Mouse (Mus musculus) adrenal gland, adult (tissue): ENCODE data around the gene Dnase2a.
"Not testable (repeated sequence)": the region's sequence is repeated elsewhere in the genome, so short reads cannot be mapped to it uniquely, and the experiment has no call there.

Experiments used
- DNase-seq, 2 experiments: peaks; one replicate each; pipeline ENCODE4 v3.0.0; 2022 to 2023; ENCODE audit warnings: low spot score in 1 of 2; ENCODE audit not compliant: inconsistent age in 2 of 2

The Dnase2a gene

GRCm38 (mm10) chr8:84907493-84907892 lies 867 bp upstream of the Dnase2a start:
- peak in 1 of 2 experiments; percentile 29 for DNase-seq

GRCm38 (mm10) chr8:84907979-84908378 lies 381 bp upstream of the Dnase2a start:
- DNase-seq = not testable (repeated sequence)

GRCm38 (mm10) chr8:84909162-84909767 lies 905 bp downstream of the Dnase2a start:
- no peak for DNase-seq

DNA sequence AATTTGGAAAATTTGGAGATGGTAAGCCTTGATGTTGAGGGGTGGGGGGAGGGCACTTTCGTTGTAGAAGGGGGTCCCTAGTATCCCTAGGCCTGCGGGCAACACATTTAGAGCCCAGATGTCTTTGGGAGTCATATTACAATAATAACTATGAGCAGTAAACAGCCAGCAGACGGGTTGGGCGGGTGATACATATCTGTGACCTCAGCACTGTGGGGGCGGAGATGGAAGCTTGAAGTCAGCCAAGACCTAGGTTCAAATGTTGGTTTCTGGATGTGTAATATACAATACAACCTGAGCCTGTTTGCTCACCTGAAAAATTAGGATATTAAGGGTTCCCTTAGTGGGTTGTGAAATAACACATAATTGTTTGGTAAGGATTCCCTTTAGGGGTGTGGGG lies 1.6 kb downstream of the Dnase2a start:
- no peak for DNase-seq

GRCm38 (mm10) chr8:84910551-84910950 lies 2.2 kb downstream of the Dnase2a start:
- no peak for DNase-seq

DNA sequence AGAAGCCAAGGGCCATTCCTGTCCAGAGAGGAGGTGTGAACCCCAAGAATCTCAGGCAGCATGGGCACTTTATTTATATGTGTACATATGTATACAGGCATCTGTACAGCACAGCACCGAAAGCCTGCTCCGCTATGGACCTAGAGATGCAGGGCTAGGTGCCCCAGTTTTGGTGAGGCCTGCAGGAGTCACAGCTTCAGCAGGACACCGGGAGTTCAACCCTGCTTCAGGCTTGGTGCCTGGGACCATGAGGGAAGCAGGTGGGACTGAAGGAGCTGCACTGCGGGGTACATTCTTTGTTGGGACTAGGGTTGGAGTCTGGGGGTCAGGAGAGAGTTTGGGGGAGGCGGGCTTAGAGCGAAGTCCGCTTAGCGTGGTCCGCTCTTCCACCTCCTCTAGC lies 3.5 kb downstream of the Dnase2a start:
- no peak for DNase-seq

- peak in 1 of 2 experiments; percentile 42 for DNase-seq
Observed at GRCm38 (mm10) chr8:84912391-84912790, 4.0 kb downstream of the Dnase2a start.

DNA sequence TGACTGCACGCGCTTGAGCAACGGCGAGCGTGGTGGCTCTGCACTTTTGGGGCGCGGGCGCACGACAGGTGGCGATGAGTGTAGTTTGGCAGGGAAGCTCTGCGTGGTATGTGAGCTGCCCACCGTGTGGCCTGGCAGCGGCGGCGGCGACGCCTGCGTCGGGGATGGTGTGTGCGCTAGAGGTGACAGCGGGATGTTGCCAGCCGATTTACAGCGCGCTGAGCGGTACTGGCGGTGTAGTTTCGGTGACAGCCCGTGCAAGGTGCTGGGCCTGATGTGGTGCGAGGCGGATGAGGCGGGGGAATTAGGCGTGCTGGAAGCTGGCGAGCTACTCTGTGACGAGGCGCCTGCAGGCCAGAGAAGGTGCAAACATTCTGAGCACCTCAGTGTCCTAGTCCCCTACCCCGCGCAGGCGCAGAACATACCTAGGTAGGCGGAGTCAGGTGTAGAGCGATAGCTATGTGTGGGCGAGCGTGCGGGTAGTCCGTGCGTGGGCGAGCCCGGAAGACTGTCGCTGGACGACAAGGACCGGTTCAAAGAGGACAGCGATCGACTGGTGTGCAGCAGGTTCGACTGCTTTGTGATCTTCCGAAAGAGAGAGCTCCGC lies 4.6 kb downstream of the Dnase2a start:
- DNase-seq = peak; percentile 77 to 88

- DNase-seq = no peak
Observed at GRCm38 (mm10) chr8:84913502-84913900, 5.1 kb downstream of the Dnase2a start.

DNA sequence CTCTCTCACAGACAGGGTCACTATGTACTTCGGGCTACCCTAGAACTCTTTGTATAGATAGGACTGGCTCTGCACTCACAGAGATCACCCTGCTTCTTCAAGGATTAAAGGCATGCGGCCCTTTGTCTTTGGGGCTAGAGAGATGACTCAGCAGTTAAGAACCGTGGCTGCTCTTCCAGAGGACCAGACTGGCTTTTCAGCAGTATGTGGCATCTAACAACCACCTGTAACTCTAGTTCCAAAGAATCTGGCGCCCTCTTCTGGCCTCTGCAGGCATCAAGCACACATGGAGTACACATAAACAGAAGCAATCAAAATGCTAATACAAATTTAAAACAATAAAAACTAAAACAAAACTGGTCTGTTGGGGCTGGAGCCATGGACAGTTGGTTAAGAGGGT lies 5.6 kb downstream of the Dnase2a start:
- DNase-seq = peak in 1 of 2 experiments; percentile 49

DNA sequence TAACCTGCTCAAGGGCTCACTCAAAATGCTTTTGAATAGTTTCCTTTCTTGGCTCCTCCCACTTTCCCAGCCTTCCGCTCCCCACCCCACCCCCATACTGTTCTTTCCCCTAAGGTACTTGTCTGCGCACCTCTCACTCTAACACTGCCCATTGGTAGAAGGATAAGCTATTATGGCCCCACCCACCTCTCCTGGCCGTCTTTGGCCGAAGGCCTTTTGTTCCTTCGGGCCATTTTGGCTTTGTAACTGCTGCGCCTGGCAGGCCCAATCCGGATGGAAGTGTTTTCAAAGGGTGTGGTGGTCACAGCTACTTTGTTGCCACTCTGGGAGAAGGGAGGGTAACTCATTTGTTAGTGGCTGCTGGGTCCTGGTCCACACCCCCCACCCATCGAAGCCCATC lies 6.9 kb downstream of the Dnase2a start:
- DNase-seq = no peak

DNA sequence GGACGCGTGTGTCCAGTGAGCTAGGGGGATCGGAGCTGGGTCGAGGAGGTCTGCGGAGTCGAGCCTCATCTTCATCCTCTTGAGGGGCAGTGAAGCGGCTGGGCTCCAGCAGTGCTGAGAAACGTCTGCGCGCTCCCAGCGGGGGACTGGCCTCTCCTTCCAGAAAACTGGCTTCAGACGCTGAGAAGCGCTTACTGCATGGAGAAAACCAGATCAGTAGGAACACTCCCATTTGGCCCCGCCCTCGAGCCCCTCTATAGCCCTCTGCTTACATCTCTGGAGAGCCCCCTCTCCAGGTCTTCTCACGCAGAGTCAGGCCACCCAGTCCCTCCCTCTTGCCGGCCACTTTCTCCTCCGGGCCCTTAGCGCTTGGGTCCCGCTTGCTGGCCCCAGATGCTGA lies 9.4 kb downstream of the Dnase2a start:
- DNase-seq = no peak

DNA sequence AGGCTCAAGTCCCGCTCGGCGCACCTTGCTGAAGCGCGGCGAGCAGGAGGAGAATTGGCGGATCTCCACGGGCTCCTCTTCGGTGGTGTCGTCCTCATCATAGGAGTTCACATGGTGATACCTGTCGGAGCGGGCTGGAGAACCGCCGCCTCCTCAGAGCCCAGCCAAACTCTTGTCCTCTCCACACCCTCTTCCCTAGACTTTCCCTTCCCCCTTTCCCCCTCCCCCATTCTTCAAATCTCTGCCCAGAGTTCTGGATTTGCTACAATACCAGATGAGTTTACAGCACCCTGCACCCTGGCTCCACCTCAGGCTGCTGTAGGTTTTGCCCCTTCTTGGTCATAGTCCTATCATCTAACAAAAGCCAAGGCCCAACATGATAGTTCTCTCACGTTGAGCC lies 10.3 kb downstream of the Dnase2a start:
- DNase-seq = no peak

DNA sequence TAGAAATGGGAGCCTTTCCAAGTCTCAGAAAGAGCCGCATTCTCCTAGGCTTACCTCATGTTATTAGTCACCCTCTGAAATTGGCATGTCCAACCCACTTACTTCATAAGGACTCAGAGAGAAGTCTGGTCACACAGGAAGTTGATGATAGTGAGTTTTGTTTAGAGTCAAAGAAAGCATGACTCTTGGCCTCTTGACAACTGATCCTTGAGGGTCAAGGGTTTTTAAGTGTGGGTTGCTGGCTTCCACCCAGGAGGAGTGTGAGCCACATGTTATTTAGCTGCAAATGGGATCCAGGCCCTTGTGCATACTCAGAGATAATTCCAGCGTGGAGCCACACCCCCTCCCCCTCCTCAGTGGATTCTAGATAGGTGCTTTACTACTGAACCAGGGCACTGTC lies 13.2 kb downstream of the Dnase2a start:
- peak in 1 of 2 experiments; percentile 60 for DNase-seq

DNA sequence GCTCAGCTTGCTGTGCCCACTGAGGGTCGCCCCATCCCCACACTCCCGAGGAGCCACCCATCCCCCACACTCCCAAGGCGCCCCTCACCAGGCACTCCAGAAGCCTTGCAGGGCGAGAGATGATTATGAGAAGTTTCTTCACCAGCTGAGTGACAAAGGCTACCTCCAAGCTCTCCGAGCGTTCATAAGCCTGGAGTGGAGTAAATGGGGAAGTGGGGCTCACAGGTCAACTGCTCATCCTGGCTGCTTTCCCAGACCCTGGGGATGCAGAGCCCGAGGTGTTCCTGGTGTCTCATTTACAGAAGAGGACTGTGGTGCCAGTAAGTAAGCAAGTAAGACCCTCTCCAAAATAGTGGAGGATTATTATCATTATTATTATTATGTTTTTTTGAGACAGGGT lies 17.2 kb downstream of the Dnase2a start:
- no peak for DNase-seq

GRCm38 (mm10) chr8:84927513-84927912 lies 19.2 kb downstream of the Dnase2a start:
- no peak for DNase-seq

- peak; percentile 64 to 83 for DNase-seq
Observed at GRCm38 (mm10) chr8:84928456-84929306, 20.3 kb downstream of the Dnase2a start.

DNA sequence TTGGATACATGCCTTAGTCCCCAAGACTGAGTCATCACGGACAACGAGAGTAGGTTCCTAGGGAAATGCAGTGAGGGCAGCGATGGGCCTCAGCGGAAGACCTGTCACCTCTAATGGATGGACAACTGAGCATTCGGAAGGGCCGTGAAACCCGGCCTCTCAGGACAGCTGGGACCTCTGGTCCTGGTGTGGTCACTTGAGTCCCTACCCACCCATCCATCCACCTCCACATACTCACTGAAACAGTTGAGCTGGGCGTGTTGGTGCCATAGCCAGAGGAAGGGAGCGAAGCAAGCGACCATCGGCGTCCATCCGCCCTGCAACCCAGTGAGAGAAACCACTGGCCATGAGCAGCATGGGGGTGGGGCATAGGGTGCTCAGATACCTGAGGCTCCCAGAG lies 22.2 kb downstream of the Dnase2a start:
- no peak for DNase-seq

DNA sequence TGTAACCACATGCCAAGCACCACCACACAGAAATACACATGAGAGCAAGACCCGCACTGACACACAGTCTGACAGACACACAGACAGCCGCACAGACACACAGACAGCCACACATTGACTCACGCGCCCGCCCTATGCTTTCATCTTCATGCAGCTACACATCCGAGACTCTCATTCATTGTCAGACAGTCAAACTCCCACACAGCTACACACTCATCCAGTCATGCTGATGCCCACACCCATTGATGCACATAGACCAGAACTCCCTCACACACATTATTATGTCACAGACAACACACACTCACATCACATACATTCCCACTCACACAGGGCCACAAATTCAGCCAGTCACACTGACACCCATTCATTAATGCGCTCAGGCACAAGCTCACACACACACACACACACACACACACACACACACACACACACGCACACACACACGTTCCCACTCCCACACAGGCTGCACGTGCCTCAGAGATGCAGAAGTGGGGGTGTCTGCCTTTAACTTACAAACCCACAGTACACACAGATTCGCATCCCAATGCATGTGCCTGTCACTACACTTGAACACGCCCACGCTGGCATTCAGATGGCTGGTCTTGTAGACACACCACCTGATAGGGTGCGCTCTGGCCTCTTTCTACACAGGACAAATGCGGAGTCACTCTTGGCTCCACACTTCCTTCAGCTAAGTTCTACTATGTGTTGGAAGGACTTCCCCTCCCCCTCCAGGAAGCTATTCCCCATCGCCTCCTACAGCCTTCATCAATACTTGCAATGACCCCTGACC lies 25.6 kb downstream of the Dnase2a start:
- no peak for DNase-seq

- peak in 1 of 2 experiments; percentile 37 for DNase-seq
Observed at GRCm38 (mm10) chr8:84934860-84935259, 26.5 kb downstream of the Dnase2a start.

DNA sequence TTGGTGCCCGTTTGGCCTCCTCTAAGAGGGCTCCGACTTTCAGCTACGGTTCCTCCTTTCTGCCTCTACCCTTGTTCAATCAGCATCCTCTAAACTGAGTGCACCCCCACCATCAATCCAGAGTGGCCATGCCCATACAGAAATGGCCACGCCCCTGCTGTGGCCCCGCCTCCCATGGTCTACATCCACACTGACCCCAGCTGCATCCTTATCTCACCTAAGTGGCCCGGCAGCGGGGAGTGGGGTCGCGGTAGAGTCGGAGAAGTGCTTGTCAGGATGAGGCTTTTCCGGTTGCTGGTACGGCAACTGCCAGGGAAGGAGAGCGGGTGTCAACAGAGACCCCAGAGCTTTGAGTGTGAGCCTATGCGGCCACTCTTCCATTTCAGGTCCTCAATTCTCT lies 27.1 kb downstream of the Dnase2a start:
- DNase-seq = no peak
